Mouse (Mus musculus): Measurements from ENCODE around the gene 4930467E23Rik. TPM values are rescaled to one million over a fixed set of nuclear protein-coding genes. Genes with fewer than 3 reads are reported as not detected.

4930467E23Rik gene
- polyA plus RNA-seq (2014; fragmentation: Illumina TruSeq; extraction: RNeasy Lipid Tissue Mini Kit (QIAGEN cat#74804); ENCODE audit: low read depth, low replicate concordance): 0.47 TPM

DNA sequence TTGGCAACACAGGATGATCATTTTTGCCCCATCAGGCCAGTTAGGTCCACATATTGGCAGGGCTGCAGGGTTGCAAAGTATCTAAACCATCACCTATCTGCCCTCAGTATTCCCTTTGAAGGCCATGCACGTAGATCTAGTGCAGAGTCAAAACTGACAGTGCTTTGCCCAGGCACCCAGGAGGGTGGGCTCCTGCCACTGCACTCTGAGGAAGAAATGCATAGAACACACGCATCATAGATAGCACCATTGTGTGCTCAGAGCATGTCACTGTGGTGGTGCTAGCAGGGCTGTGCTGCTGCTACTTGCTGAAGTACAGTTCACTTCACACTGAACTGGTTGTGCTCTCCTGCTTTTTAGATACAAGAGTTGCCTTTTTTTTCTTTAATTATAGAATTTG, at the start of gene 4930467E23Rik:
4930467E23Rik (plus strand) TSS at position 301 of the 400 bp plus-strand sequence.

Other genes with a start within 250 kb of the 4930467E23Rik start
- gene Defb7, start 234.5 kb upstream of the 4930467E23Rik start, polyA plus RNA-seq (2014; fragmentation: Illumina TruSeq; extraction: RNeasy Lipid Tissue Mini Kit (QIAGEN cat#74804); ENCODE audit: low read depth, low replicate concordance): not detected
- not detected for gene Gm31371, start 173.8 kb downstream of the 4930467E23Rik start, polyA plus RNA-seq (2014; fragmentation: Illumina TruSeq; extraction: RNeasy Lipid Tissue Mini Kit (QIAGEN cat#74804); ENCODE audit: low read depth, low replicate concordance)